Mouse (Mus musculus) embryonic fibroblast, embryonic 13.5 days (primary cell): ENCODE measurements around the gene Gys2. TPM values are rescaled to one million over a fixed set of nuclear protein-coding genes. Genes with fewer than 3 reads are reported as not detected.
A peak's percentile ranks its signal among the peaks of the same experiment; 100 is the strongest.

Experiments
- H3K27ac ChIP-seq: 2 replicates; pipeline ENCODE4 v1.5.1; 2012; ENCODE audit warnings: low read length, control low read depth, inconsistent platforms; ENCODE audit not compliant: insufficient read depth
- H3K4me1 ChIP-seq: 2 replicates; pipeline ENCODE4 v1.6.1; 2011; ENCODE audit warnings: low read length; ENCODE audit not compliant: control insufficient read depth, insufficient read depth
- H3K4me3 ChIP-seq: 2 replicates; pipeline ENCODE4 v1.5.1; 2011; ENCODE audit warnings: mild to moderate bottlenecking, control low read depth, low read length; ENCODE audit not compliant: insufficient read depth
- CTCF ChIP-seq: IDR thresholded peaks from 2 replicates; pipeline ENCODE4 v1.5.1; 2011; ENCODE audit warnings: mild to moderate bottlenecking, control low read depth, low read length, moderate library complexity, borderline replicate concordance; ENCODE audit not compliant: insufficient read depth
- POLR2A ChIP-seq: IDR thresholded peaks from 2 replicates; pipeline ENCODE4 v1.6.1; 2011; ENCODE audit warnings: low read depth, mild to moderate bottlenecking, control low read depth, low read length, moderate library complexity
- polyA plus RNA-seq: library from polyadenylated mRNA; stranded (reverse); fragments of >200 nt; gene quantifications from 2 replicates; pipeline ENCODE4 v1.2.4, GENCODE M21; 2011; ENCODE audit warnings: low read depth; ENCODE audit not compliant: missing spikeins, insufficient read length

Gys2 gene
- polyA plus RNA-seq, 1 experiment, result not detected

DNA sequence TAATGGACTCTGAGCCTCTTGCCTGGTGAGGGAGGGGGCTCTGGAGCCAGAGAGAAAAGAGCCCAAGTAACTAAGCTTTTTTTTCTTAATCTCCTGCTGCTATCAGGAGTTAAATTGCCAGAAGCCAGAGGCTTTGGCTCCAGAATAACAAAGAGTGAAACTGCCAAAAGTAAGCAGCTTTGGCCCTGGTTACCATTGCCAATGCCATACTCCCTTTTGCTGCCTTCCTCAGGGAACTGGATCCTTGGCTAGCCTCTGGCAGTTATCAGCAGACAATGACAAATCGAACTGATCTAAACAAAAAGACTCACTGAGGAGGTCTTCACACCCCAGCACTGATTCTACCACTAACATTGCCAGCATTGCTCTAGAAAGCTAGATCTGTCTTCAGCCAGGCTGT lies 61.8 kb downstream of the Gys2 start:
- no peak overlapping the region for H3K4me3 ChIP-seq
- H3K4me1 ChIP-seq, result no peaks in the 10 kb centered on the region
- no peak overlapping the region for H3K27ac ChIP-seq
- no peak for TF ChIP-seq CTCF

DNA sequence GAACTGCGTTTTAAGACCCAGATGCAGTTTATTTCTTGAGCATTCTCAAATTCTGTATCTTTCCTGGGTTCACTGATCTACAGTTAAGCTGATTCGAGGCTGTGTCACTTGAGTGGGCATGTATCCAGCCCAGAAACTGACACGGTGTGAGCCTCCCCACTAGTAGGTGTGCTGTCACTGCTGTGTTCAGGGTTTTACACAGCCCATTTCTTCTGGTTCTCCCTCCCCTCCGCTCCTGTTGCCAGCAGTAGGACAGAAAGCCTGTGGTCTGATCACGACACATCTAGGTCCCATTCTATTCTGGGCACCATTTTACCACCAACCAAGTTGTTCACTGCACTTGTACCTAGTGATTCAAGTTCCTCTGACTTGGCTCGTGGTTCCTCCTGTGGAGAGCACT lies 77.2 kb downstream of the Gys2 start:
- H3K27ac ChIP-seq, result no peak overlapping the region
- no peak for TF ChIP-seq POLR2A
- TF ChIP-seq CTCF, result no peak
- no peak overlapping the region for H3K4me3 ChIP-seq
- no peaks in the 10 kb centered on the region for H3K4me1 ChIP-seq

DNA sequence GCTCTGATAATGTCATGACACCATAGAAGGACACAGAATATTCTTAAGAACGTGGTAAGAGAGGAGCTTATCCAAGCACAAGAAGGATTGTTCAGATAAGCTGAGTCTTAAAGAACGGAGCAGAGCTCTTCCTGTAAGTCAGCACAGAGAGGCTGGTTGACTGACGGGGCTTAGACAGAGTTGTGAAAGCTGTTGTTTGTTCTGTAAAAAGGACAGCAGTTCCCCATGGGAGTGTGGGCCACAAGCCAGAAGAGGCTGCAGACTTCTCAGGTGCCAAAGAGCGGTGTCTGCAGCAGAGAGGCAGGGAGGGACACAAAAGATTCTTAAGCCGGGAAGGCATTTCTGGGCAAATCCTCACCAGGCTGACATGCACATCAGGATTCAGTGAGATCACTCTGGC lies 78.2 kb downstream of the Gys2 start:
- H3K4me1 ChIP-seq, result peaks cover 3% of the 10 kb centered on the region; the same call in 1 of the 2 replicates
- no peak for TF ChIP-seq CTCF
- TF ChIP-seq POLR2A, result no peak
- no peak overlapping the region for H3K27ac ChIP-seq
- no peak overlapping the region for H3K4me3 ChIP-seq

DNA sequence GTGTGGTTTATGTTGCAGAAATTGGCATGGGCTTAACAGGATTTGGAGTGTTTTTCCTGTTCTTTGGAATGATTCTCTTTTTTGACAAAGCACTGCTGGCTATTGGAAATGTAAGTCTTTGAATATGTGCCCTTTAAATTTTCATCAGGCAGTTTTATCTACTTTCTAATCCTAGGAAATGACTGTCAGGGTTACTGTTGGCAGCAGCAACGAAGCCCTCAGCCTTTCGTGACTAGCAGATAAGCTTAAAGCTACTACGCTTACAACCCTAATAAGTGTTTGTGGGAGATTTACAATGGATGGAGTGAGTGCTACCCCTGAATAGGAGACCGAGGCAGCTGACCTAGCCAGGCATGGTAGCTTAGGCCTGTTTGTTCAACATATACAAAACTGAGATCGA lies 80.6 kb downstream of the Gys2 start:
- H3K4me3 ChIP-seq, result no peak overlapping the region
- H3K4me1 ChIP-seq, result peaks cover 11% of the 10 kb centered on the region
- TF ChIP-seq CTCF (no peak), POLR2A (no peak)
- H3K27ac ChIP-seq, result no peak overlapping the region

DNA sequence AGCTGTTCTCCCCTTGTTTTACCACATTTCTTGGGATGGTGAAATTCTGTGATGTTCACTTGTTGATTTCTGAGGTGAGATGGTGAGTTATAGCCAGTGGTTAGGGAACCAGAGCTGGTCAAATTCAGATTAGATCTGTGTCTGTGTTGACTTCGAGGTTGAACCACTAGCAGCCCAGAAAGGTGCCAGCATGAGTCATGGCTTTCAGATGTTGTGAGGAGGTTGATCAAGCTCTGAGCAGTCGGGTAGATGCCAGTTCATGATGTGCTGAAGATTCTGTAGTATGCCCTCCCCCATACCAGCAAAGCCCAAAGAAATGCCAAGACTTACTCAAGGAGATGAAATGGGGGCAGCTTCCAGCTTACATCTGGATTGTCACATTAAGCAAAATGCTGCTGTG lies 83.8 kb downstream of the Gys2 start:
- Histone ChIP-seq H3K27ac (peak overlapping the region; percentile 2; the same call in 1 of the 2 replicates), H3K4me3 (peak overlapping the region; percentile 51; the same call in 1 of the 2 replicates), H3K4me1 (peaks cover 11% of the 10 kb centered on the region)
- TF ChIP-seq POLR2A (no peak), CTCF (no peak)

DNA sequence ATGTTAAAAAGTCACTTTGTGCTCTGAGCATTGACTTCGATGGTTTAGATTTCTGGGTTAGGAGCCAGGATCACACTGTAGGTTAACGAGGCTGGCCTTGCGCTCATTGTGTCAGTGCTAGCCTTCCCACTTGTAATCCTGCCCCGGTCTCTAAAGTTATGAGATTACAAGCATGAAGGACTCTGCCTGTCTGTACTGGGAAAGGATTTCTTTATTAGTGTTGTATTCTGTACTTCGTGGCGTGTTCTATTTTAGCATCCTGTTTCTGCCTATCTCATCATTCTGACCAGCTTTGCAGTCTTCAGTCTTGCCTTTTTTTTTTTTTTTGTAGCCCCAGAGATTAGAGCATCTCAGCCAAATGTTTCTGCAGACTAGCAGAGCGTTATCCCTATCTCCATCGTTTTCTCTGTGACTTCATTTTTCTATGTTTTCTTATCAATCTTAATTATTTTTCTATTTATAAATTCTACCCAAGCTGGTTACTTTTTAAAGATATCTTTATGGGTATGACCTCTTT lies 85.1 kb downstream of the Gys2 start:
- Histone ChIP-seq H3K27ac (peak overlapping the region; percentile 8; the same call in 1 of the 2 replicates), H3K4me3 (peak overlapping the region; percentile 77), H3K4me1 (peaks cover 11% of the 10 kb centered on the region)
- TF ChIP-seq CTCF (no peak), POLR2A (0 out of 2 replicates have a peak, but pooled peaks have one; percentile 19)

DNA sequence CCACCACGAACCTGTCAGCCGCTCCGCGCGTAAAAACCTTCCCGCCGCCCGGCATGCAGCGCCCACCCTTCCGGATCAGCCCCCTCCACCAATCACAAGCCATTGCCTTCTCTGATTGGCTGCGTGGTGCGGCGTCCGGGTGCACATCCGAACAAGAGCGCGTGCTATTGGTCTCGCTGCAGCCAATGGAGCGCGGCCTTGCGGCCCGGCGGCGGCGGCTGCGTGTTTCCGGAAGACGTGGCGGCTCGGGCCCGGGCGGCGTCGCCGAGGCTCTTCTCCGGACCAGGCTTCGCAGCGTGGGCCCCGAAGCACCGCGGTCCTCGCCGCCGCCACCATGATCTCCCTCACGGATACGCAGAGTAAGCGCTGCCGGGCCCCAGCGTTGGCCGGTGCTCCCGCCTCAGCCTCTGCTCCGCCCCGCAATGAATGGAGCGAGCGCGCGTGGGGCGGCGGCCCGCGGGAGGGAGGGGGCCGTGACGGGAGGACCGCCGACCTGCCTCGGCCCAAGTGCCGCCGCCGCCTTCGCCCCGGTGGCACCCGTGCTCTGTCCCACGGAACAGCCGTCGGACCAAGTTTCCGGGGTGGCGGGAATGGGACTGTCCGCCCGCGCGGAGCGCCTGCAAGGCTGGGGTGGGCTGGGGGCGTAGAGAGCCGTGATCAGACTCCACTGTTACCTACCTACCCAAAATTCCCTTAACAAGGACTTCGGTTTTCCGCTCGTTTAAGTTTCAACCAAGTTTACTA lies 85.7 kb downstream of the Gys2 start, which contains the start of the genes Recql and Golt1b:
Gene Recql, minus strand, starts transcription at position 77 of the 744 bp plus-strand sequence.
Gene Golt1b, plus strand, starts transcription at position 211 of the 744 bp plus-strand sequence.
- TF ChIP-seq CTCF, result no peak
- TF ChIP-seq POLR2A, result peak; percentile 49; the same call in 1 of the 2 replicates
- H3K4me3 ChIP-seq, result peak within 1 kb of the TSS; percentile 89
- peaks cover 11% of the 10 kb centered on the region for H3K4me1 ChIP-seq
- H3K27ac ChIP-seq, result peak within 1 kb of the TSS; percentile 8; the same call in 1 of the 2 replicates

DNA sequence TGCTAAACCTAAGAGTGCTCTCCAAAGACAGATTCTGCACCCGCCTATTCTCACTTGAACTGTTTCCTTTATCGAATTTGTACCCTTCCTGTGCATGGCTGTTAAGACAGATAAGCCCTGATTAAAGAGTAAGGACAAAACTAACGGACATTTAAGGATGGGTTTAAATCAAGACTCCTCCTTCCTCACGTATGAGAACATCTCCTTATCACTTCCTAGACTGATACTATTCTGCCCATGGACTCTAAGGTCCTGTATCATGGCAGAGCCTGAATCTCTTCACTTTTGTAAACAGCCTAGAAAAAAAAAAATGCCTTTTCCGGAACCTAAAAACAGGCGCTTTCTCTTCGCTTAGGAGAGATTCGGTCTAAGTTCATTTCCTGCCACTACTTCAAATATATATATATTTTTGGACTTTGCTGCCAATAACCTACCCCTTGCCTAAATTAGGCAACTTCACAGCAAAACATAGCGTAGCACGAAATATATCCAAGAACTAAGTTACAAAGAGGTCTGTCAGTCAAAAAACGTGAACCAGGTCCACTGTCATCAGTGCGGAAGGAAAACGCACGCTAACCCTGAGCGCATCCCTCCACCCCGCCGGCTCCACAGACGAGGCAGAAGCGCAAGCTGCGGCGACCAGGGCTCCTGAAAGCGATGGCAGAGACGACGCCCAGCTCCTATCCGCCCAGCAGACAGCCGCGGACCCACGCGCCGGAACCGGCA lies 86.5 kb downstream of the Gys2 start:
- Histone ChIP-seq H3K27ac (no peak overlapping the region), H3K4me3 (peak overlapping the region; percentile 89), H3K4me1 (peaks cover 11% of the 10 kb centered on the region)
- TF ChIP-seq POLR2A, result no peak; the same call in none of the 2 replicates
- no peak for TF ChIP-seq CTCF

DNA sequence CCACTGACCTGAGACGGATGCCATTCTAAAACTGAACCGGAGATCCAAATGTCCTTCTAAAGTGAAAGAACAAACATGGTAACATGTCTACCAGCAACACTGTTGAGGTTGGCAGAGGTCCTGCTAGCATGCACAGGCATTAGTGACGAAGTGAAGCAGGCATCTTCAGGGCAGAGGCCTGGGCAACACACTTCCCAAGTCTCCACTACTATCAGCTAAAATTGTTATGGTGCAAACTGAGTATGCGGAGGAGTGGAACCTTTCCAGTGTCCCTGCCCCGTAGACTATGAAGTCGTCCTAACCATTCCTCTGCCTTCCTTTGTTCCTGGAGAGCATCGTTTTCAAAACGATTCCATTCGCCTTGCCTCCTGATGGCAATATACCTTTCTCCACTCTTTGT lies 88.4 kb downstream of the Gys2 start:
- Histone ChIP-seq H3K4me3 (no peak overlapping the region), H3K4me1 (peaks cover 8% of the 10 kb centered on the region), H3K27ac (no peak overlapping the region)
- no peak for TF ChIP-seq POLR2A
- no peak for TF ChIP-seq CTCF
